Mouse (Mus musculus) intestine, postnatal 0 days (tissue): ENCODE data around the gene Myrf. TPM values are rescaled to one million over a fixed set of nuclear protein-coding genes. Genes with fewer than 3 reads are reported as not detected.

Experiments used
- ATAC-seq: fragments of 200-750 bp; cut with Nextera tagmentation; 2 replicates; pipeline ENCODE4 v1.8.0; 2017; ENCODE audit warnings: mild to moderate bottlenecking, moderate TSS enrichment, moderate library complexity
- H3K27ac ChIP-seq: fragments of 300-500 bp; sonication (generic); 2 replicates; pipeline ENCODE4 v1.5.1; 2014; ENCODE audit warnings: mild to moderate bottlenecking, low read depth, low read length, moderate library complexity
- H3K27me3 ChIP-seq: fragments of 300-500 bp; sonication (generic); replicated peaks from 2 replicates; pipeline ENCODE4 v1.6.1; 2014; ENCODE audit warnings: low read length, mixed read lengths; ENCODE audit not compliant: control insufficient read depth, insufficient read depth
- H3K36me3 ChIP-seq: fragments of 300-500 bp; sonication (generic); 2 replicates; pipeline ENCODE4 v1.6.1; 2014; ENCODE audit warnings: mild to moderate bottlenecking, moderate library complexity; ENCODE audit not compliant: control insufficient read depth, insufficient read depth
- H3K4me1 ChIP-seq: fragments of 300-500 bp; sonication (generic); replicated peaks from 2 replicates; pipeline ENCODE4 v1.6.1; 2014; ENCODE audit warnings: antibody characterized with exemption, low read length, mixed read lengths; ENCODE audit not compliant: control insufficient read depth, insufficient read depth
- H3K4me2 ChIP-seq: fragments of 300-500 bp; sonication (generic); replicated peaks from 2 replicates; pipeline ENCODE4 v1.6.1; 2014; ENCODE audit warnings: low read depth, mild to moderate bottlenecking, moderate library complexity
- H3K4me3 ChIP-seq: fragments of 300-500 bp; sonication (generic); 2 replicates; pipeline ENCODE4 v1.5.1; 2014; ENCODE audit warnings: low read depth, low read length
- H3K9ac ChIP-seq: fragments of 300-500 bp; sonication (generic); 2 replicates; pipeline ENCODE4 v1.6.1; 2014; ENCODE audit warnings: mild to moderate bottlenecking, low read depth, low read length
- H3K9me3 ChIP-seq: fragments of 300-500 bp; sonication (generic); 2 replicates; pipeline ENCODE4 v1.6.1; 2016; ENCODE audit warnings: mixed run types; ENCODE audit not compliant: control insufficient read depth
- CTCF ChIP-seq: sonication (generic); IDR thresholded peaks from 2 replicates; pipeline ENCODE4 v1.5.1; 2016; ENCODE audit warnings: low read depth, mild to moderate bottlenecking, control low read depth, antibody characterized with exemption, moderate library complexity
- WGBS: fragments of 180-500 bp; shearing (Covaris S2); extraction: QIAGEN DNeasy Blood & Tissue Kit; methylation state at CpG from one replicate; pipeline ENCODE4 v1.1.7; 2014; 5-methylcytosine and 5-hydroxymethylcytosine counted together
- polyA plus RNA-seq: library from polyadenylated mRNA; unstranded; fragments of >200 nt; fragmentation: Nextera tagmentation; extraction: Ambion mirVana; gene quantifications from 2 replicates; pipeline ENCODE4 v1.2.1, GENCODE M21; 2015

Gene Myrf
- polyA plus RNA-seq, 1 experiment from 2014 or later: 4.1 TPM

DNA sequence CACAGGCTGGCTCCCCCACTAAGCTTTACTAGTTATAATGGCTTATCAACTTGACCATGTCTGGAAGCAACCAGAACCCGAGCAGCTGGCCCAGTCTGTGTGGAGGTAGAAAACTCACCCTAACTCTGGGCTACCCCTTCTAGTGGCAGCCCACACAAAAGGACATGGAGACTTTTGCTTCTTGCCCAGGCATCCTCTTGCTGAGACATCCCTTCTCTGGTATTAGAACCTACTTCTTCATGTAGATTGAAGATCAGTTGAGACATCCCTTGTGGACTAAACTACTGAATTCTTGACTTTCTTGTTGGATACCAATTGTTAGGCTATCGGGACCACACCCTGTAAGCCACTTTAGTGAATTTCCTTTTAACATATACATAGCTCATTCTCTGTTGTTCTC, 42.3 kb downstream of the Myrf start:
- H3K4me1 ChIP-seq: no peaks in the 10 kb centered on the region
- 59% methylated on average over 2 of the region's 2 CpGs for WGBS
- H3K9ac ChIP-seq: no peak overlapping the region
- no peak for ATAC-seq
- no peak for TF ChIP-seq CTCF
- H3K4me3 ChIP-seq: no peak overlapping the region
- H3K27ac ChIP-seq: no peak overlapping the region
- H3K36me3 ChIP-seq: peaks cover 48% of the 10 kb centered on the region
- H3K27me3 ChIP-seq: no peaks in the 10 kb centered on the region
- H3K9me3 ChIP-seq: no peaks in the 10 kb centered on the region
- no peak overlapping the region for H3K4me2 ChIP-seq

GRCm38 (mm10) chr19:10197130-10197529, 43.4 kb downstream of the Myrf start:
- H3K27ac ChIP-seq: no peak overlapping the region
- no peak overlapping the region for H3K9ac ChIP-seq
- H3K27me3 ChIP-seq: no peaks in the 10 kb centered on the region
- WGBS: 88% methylated on average over 4 of the region's 4 CpGs
- ATAC-seq: no peak
- H3K4me2 ChIP-seq: no peak overlapping the region
- H3K4me1 ChIP-seq: no peaks in the 10 kb centered on the region
- H3K9me3 ChIP-seq: no peaks in the 10 kb centered on the region
- H3K36me3 ChIP-seq: peaks cover 60% of the 10 kb centered on the region
- no peak for TF ChIP-seq CTCF
- H3K4me3 ChIP-seq: no peak overlapping the region

GRCm38 (mm10) chr19:10195252-10195651, 45.3 kb downstream of the Myrf start:
- Histone ChIP-seq H3K9me3 (no peaks in the 10 kb centered on the region), H3K9ac (no peak overlapping the region), H3K4me3 (no peak overlapping the region), H3K27ac (no peak overlapping the region), H3K4me1 (no peaks in the 10 kb centered on the region), H3K4me2 (no peak overlapping the region), H3K36me3 (peaks cover 56% of the 10 kb centered on the region), H3K27me3 (no peaks in the 10 kb centered on the region)
- no peak for TF ChIP-seq CTCF
- ATAC-seq: no peak
- WGBS: 66% methylated on average over 5 of the region's 5 CpGs

GRCm38 (mm10) chr19:10194337-10194736, 46.2 kb downstream of the Myrf start:
- no peak overlapping the region for H3K4me3 ChIP-seq
- H3K27me3 ChIP-seq: no peaks in the 10 kb centered on the region
- no peak overlapping the region for H3K4me2 ChIP-seq
- no peak overlapping the region for H3K9ac ChIP-seq
- ATAC-seq: no peak
- H3K27ac ChIP-seq: no peak overlapping the region
- H3K36me3 ChIP-seq: peaks cover 50% of the 10 kb centered on the region
- 84% methylated on average over 11 of the region's 11 CpGs for WGBS
- no peaks in the 10 kb centered on the region for H3K4me1 ChIP-seq
- TF ChIP-seq CTCF: peak; percentile 28; the same call in 1 of the 2 replicates
- no peaks in the 10 kb centered on the region for H3K9me3 ChIP-seq

DNA sequence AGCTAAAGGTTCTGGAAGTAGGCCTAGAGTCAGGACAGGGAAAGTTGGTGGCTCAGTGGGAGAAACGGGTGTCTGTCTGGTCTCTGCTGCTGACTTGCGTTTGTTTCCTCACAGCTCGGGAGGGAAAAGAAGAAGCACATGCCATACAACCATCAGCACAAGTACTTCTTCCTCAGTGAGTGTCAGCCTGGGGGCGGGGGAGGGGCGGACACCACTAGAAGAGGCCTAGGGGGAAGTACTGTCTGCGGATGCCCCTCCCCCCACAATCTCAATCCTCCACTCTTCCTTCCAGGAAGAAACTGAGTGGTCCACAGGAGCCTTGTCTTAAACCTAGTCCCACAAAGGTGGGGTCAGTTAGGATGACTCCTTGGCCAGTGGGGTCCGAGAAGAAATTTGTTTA, 49.2 kb downstream of the Myrf start:
- H3K9ac ChIP-seq: no peak overlapping the region
- H3K4me1 ChIP-seq: no peaks in the 10 kb centered on the region
- no peak overlapping the region for H3K27ac ChIP-seq
- ATAC-seq: no peak
- no peaks in the 10 kb centered on the region for H3K27me3 ChIP-seq
- H3K36me3 ChIP-seq: peaks cover 65% of the 10 kb centered on the region
- 60% methylated on average over 7 of the region's 7 CpGs for WGBS
- TF ChIP-seq CTCF: no peak
- no peak overlapping the region for H3K4me2 ChIP-seq
- no peak overlapping the region for H3K4me3 ChIP-seq
- no peaks in the 10 kb centered on the region for H3K9me3 ChIP-seq

GRCm38 (mm10) chr19:10190796-10191195, 49.8 kb downstream of the Myrf start:
- no peaks in the 10 kb centered on the region for H3K9me3 ChIP-seq
- no peak overlapping the region for H3K9ac ChIP-seq
- H3K4me3 ChIP-seq: no peak overlapping the region
- WGBS: 50% methylated on average over 2 of the region's 2 CpGs
- H3K27me3 ChIP-seq: no peaks in the 10 kb centered on the region
- no peak overlapping the region for H3K4me2 ChIP-seq
- peaks cover 64% of the 10 kb centered on the region for H3K36me3 ChIP-seq
- ATAC-seq: peak; percentile 35; the same call in 1 of the 2 replicates
- H3K4me1 ChIP-seq: no peaks in the 10 kb centered on the region
- peak; percentile 85 for TF ChIP-seq CTCF
- H3K27ac ChIP-seq: no peak overlapping the region

- no peak overlapping the region for H3K9ac ChIP-seq
- peak; percentile 44 for ATAC-seq
- TF ChIP-seq CTCF: no peak
- no peaks in the 10 kb centered on the region for H3K27me3 ChIP-seq
- no peaks in the 10 kb centered on the region for H3K4me1 ChIP-seq
- peaks cover 61% of the 10 kb centered on the region for H3K36me3 ChIP-seq
- WGBS: 37% methylated on average over 8 of the region's 8 CpGs
- no peaks in the 10 kb centered on the region for H3K9me3 ChIP-seq
- no peak overlapping the region for H3K4me3 ChIP-seq
- H3K27ac ChIP-seq: no peak overlapping the region; the same call in 1 of the 2 replicates
- H3K4me2 ChIP-seq: no peak overlapping the region
Observed at GRCm38 (mm10) chr19:10189940-10190339, 50.6 kb downstream of the Myrf start.
